Mouse (Mus musculus): ENCODE results near the gene Srms. TPM values are rescaled to one million over a fixed set of nuclear protein-coding genes. Genes with fewer than 3 reads are reported as not detected.

Gene Srms
- polyA plus RNA-seq (2016; fragmentation: Nextera tagmentation; extraction: Ambion mirVana), result 0.07 and 0.29 TPM in 2 replicates

DNA sequence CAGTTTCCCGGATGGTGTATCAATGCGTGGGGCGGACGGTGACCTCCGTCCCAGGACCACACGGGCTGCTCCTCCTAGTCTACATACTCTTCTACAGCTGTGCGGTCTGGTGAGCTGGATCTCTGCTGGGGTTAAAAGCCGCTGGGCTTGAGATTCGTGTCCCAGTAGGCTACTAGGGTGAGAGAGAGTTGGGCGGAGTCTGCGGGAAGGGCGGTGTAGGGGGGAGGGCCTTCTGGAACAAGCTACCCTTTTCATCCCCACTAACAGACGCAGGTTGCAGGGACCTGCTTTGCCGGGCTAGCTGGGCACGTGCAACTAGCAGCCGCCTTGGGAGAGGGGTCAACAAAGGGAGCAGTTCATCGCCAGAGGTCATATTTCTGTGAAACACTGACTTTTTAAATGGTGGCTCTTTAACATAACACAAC lies at the start of gene Srms:
TSS of gene Srms (minus strand) at position 165 of the 425 bp plus-strand sequence.
- Histone ChIP-seq H3K27me3 (replicated peaks) (peaks cover 75% of the 10 kb centered on the region), H3K9me3 (replicated peaks) (no peaks in the 10 kb centered on the region)

DNA sequence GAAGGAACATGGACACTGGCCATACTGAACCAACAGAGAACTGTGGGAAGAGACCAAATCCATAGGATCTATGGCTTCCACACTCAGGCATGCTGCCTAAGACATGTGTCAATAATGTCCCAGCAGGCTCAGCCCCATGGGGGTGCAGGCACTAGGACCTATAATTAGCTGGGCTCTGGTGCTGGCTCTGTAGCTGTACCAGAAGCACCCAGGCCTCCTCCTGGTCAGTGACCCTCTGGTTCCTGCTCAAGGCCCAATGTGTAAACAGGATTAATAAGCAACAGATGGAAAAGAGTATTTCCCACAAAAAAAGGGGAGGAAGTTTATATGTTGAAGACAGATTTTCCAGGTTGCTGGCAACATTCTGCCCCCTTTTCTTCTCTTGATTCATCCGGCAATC lies 40.3 kb upstream of the Srms start:
- Histone ChIP-seq H3K36me3 (peaks cover 73% of the 10 kb centered on the region), H3K9ac (no peak overlapping the region), H3K4me1 (no peaks in the 10 kb centered on the region), H3K9me3 (replicated peaks) (no peaks in the 10 kb centered on the region), H3K4me2 (no peak overlapping the region), H3K27me3 (replicated peaks) (no peaks in the 10 kb centered on the region), H3K4me3 (no peak overlapping the region), H3K27ac (no peak overlapping the region)
- ATAC-seq, result no peak
- WGBS (ENCODE audit: insufficient replicate concordance), result 53% methylated on average over 1 of the region's 1 CpGs

More for the DNA sequence above, at the start of gene Srms:
- Histone ChIP-seq H3K4me2 (peak within 1 kb of the TSS; percentile 65), H3K27ac (no peak within 1 kb of the TSS), H3K36me3 (no peaks in the 10 kb centered on the region), H3K9ac (no peak within 1 kb of the TSS), H3K4me1 (peaks cover 28% of the 10 kb centered on the region), H3K4me3 (peak within 1 kb of the TSS; percentile 40)
- ATAC-seq, result peak; percentile 58
- 3% methylated on average over 17 of the region's 17 CpGs for WGBS (ENCODE audit: insufficient replicate concordance)

DNA sequence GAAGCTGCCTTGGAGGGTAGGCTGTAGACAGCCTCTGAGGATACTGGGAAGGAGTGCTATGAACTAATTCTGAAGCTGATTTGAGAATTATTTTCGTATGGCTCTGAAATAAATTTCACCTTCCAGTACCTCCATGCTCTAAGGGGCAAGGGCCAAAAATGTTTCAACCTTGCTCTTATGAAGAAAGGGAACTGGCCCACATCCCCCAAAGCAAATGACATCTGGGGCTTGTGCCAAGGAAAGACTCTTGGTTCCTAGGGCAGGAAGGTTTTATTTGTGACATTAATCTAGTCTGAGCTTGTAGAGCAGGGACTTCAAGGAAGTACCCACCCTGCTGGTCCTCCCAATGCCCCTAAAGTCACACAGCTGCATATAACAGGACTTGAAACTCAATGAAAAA lies 38.9 kb upstream of the Srms start:
- H3K4me2 ChIP-seq, result no peak overlapping the region
- WGBS (ENCODE audit: insufficient replicate concordance), result 69% methylated on average over 1 of the region's 1 CpGs
- no peak overlapping the region for H3K27ac ChIP-seq
- H3K9ac ChIP-seq, result no peak overlapping the region
- no peaks in the 10 kb centered on the region for H3K4me1 ChIP-seq
- no peaks in the 10 kb centered on the region for H3K9me3 ChIP-seq (replicated peaks)
- ATAC-seq, result no peak
- H3K27me3 ChIP-seq (replicated peaks), result no peaks in the 10 kb centered on the region
- peaks cover 59% of the 10 kb centered on the region for H3K36me3 ChIP-seq
- no peak overlapping the region for H3K4me3 ChIP-seq

DNA sequence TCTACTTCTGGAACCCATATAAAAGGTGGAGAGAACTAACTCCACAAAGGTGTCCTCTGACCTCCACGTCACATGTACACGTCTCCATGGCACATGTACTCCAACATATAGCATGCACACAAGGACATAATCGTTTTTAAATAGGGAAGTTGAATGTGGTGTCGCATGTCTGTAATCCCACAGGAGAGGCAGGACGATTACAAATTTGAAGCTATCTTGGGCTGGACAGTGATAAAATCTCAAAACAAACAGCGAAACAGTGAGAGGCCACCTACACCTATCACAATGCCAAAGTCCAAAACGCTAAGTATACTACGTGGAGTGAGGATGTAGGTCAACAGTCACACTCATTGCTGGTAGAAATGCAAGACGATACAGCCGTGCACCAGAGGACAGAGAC lies 36.2 kb upstream of the Srms start:
- H3K4me2 ChIP-seq, result no peak overlapping the region

DNA sequence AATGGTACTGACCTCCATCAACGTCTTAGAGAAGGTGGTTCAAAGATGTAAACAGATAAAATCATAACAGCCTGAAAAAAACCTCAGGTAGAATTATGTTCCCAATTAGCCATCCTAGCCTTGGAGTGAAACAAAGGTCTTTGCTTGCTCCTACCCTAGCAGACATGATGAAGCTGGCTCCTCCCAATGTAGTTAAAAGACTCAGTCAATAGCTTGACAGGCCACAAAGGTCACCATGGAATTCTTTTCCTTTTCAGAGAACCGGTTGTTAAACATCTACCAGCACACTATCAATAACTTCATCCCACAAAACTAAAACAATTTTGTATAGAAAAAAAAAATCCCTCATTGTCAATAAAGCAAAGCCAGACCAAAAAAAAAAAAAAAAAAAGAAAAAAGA lies 32.0 kb upstream of the Srms start:
- H3K4me2 ChIP-seq, result no peak overlapping the region
- peaks cover 37% of the 10 kb centered on the region for H3K4me1 ChIP-seq
- H3K27me3 ChIP-seq (replicated peaks), result 0 out of 2 replicates have a peak, but pooled peaks cover 5% of the 10 kb centered on the region
- H3K27ac ChIP-seq, result no peak overlapping the region
- 41% methylated on average over 2 of the region's 2 CpGs for WGBS (ENCODE audit: insufficient replicate concordance)
- peaks cover 7% of the 10 kb centered on the region; the same call in 1 of the 2 replicates for H3K36me3 ChIP-seq
- no peak overlapping the region for H3K9ac ChIP-seq
- no peak overlapping the region for H3K4me3 ChIP-seq
- no peaks in the 10 kb centered on the region for H3K9me3 ChIP-seq (replicated peaks)
- ATAC-seq, result no peak

More for the DNA sequence above, 36.2 kb upstream of the Srms start:
- no peaks in the 10 kb centered on the region for H3K9me3 ChIP-seq (replicated peaks)
- H3K4me1 ChIP-seq, result peaks cover 2% of the 10 kb centered on the region; the same call in 1 of the 2 replicates
- H3K27ac ChIP-seq, result no peak overlapping the region
- ATAC-seq, result 0 out of 2 replicates have a peak, but pooled peaks have one; percentile 36
- no peak overlapping the region for H3K4me3 ChIP-seq
- no peaks in the 10 kb centered on the region for H3K27me3 ChIP-seq (replicated peaks)
- H3K9ac ChIP-seq, result no peak overlapping the region
- WGBS (ENCODE audit: insufficient replicate concordance), result 74% methylated on average over 10 of the region's 10 CpGs
- H3K36me3 ChIP-seq, result peaks cover 34% of the 10 kb centered on the region

DNA sequence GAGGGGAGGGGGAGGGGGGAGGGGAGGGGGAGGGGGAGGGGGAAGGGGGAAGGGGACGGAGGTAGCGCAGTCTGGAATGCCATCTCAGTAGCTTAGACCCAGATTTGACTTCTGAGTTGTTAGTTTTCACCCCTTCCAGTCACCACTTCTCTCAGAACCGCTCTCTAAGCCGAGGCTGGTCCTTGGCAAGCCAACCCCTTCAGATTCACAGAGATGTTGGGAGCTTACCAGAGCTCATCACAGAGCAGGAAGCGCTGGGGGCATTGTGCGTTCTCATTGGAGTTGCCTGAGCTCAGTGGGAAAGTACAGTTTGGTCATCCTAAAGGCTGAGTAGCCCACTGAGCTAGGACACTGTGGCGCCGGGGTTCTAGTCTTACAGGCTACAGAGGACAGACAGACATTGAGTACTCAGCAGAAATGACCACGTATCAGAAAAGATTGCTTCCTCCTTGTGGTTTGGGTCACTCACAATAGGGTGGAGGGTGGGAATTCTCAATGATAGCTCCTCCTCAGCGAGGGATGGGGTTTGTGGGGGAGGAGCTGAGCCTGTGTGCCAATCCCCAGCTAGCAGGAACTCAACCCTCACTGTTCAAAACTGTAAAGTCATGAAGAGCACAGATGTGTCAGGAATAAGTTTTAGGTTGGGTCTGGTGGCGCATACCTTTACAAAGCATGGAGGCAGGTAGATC lies 30.9 kb upstream of the Srms start:
- Histone ChIP-seq H3K27ac (peak overlapping the region; percentile 61; the same call in 1 of the 2 replicates), H3K36me3 (peaks cover 13% of the 10 kb centered on the region), H3K4me2 (peak overlapping the region; percentile 36), H3K27me3 (replicated peaks) (0 out of 2 replicates have a peak, but pooled peaks cover 5% of the 10 kb centered on the region), H3K9me3 (replicated peaks) (no peaks in the 10 kb centered on the region), H3K4me3 (no peak overlapping the region), H3K4me1 (peaks cover 42% of the 10 kb centered on the region), H3K9ac (no peak overlapping the region)
- WGBS (ENCODE audit: insufficient replicate concordance), result 18% methylated on average over 10 of the region's 11 CpGs
- ATAC-seq, result peak; percentile 57

DNA sequence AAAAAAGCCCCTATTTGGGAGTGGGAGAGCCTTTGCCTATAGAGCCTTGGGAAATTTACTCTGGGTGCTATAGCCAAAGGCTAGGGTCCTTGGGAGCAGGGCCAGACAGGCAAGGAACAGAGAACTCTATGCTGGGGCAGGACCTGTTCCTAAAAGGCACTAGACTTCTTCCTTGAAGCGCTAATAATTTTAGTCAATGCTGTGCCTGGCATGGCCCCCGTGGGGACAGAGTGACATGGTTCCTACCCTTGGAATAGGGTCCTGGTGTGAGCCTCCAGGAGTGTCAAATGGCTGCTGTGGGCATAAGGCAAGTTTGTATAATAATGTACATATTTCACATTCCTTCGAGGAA lies 29.3 kb upstream of the Srms start:
- Histone ChIP-seq H3K9ac (peak overlapping the region; percentile 79), H3K4me2 (peak overlapping the region; percentile 82), H3K4me3 (peak overlapping the region; percentile 72), H3K36me3 (peaks cover 26% of the 10 kb centered on the region), H3K27ac (no peak overlapping the region), H3K9me3 (replicated peaks) (no peaks in the 10 kb centered on the region), H3K27me3 (replicated peaks) (0 out of 2 replicates have a peak, but pooled peaks cover 5% of the 10 kb centered on the region), H3K4me1 (peaks cover 42% of the 10 kb centered on the region)
- no peak for ATAC-seq
- WGBS (ENCODE audit: insufficient replicate concordance), result 60% methylated on average over 3 of the region's 3 CpGs

DNA sequence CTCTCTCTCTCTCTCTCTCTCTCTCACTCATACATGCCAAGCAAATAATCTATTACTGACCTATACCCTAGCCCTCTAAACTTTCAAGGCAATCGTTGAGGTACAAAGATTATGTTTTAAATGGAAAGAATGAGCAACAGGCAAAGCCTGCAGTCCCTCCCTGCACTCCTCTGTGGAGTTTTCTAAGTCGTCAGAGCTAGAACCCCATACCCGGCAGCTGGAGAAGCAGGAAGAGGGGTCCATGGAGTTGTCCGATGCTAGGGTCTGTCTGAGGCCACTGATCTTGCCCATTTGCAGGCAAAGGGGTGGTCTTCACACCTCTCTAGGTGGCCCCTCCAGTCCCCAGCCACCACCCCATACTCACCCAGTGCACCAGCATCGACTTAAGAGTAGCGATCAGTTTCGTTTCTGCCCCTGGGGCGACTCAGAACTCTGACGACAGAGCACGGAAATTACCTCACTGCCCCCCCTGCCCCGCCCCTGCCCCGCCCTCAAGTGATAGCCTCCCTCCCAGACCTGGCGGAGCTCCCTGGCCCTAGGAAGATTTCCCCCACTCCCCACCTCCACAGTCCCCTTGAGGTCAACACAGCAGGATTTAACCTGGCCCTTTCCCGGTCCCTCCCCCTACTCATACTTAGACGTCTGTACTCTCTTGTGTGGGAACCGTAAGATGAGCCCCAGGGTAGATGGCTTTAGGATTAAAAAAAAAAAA lies 28.8 kb upstream of the Srms start, which contains the start of gene Helz2:
TSS of gene Helz2 (minus strand) at position 426 of the 712 bp plus-strand sequence.
- Histone ChIP-seq H3K27ac (peak within 1 kb of the TSS; percentile 31; the same call in 1 of the 2 replicates), H3K4me2 (peak within 1 kb of the TSS; percentile 82), H3K36me3 (peaks cover 30% of the 10 kb centered on the region), H3K9me3 (replicated peaks) (no peaks in the 10 kb centered on the region), H3K27me3 (replicated peaks) (0 out of 2 replicates have a peak, but pooled peaks cover 5% of the 10 kb centered on the region), H3K4me1 (peaks cover 42% of the 10 kb centered on the region), H3K4me3 (peak within 1 kb of the TSS; percentile 72), H3K9ac (peak within 1 kb of the TSS; percentile 79)
- ATAC-seq, result peak; percentile 83
- WGBS (ENCODE audit: insufficient replicate concordance), result 9% methylated on average over 16 of the region's 16 CpGs

DNA sequence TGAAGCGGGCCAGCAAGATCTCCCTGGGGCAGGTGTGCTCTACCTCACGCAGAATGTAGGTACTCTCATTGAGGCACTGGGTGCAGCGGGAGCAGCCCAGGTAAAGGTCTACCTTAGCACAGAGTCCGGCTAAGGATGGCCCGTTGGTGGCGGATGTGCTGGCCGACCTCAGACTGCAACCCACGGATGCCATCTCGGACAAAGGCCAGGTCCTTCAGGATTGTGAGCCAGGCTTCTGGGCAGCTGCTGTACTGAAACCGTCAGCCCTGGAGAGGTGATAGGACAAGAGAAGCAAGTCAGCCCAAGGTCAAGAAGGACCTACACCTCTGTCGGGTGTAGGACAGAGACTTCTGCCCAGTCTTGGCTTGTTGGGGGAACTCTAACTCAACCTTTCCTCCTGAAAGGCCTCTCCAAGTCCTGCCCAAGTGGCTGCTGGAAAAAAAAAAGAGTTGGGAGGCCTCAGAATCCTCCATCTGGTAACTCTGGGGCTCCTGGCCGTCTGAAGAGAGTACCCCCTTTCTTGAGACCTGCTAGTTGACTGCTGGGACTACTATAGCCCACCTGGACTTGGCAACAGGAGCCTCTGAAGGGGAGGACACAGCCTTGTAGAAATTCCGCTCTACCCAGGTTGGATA lies 27.9 kb upstream of the Srms start:
- 0 out of 2 replicates have a peak, but pooled peaks cover 5% of the 10 kb centered on the region for H3K27me3 ChIP-seq (replicated peaks)
- peaks cover 38% of the 10 kb centered on the region for H3K36me3 ChIP-seq
- H3K4me2 ChIP-seq, result peak overlapping the region; percentile 82
- H3K9me3 ChIP-seq (replicated peaks), result no peaks in the 10 kb centered on the region
- H3K4me1 ChIP-seq, result peaks cover 42% of the 10 kb centered on the region
- ATAC-seq, result no peak
- H3K4me3 ChIP-seq, result peak overlapping the region; percentile 72
- WGBS (ENCODE audit: insufficient replicate concordance), result 85% methylated on average over 13 of the region's 13 CpGs
- peak overlapping the region; percentile 79 for H3K9ac ChIP-seq
- no peak overlapping the region for H3K27ac ChIP-seq

DNA sequence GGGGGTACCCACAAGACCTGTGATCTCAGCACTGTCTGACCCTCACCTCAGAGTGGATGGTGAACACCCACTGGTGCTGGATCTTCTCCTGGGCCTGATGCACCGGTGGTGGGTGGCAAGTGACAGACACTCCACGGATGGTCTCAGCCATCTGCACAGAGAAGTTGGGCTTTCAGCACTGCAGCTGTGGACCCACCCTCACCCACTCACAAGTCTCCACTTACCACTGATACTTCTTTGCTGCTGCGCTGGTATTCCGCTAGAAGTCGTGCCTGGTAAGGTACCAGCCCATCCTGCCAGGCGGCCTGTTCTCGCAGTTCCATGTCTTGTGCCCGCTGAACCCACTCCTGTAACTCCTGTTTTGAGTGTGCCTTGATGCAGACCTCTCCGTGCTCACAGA lies 26.3 kb upstream of the Srms start:
- WGBS (ENCODE audit: insufficient replicate concordance), result 88% methylated on average over 9 of the region's 9 CpGs
- no peak overlapping the region for H3K9ac ChIP-seq
- H3K27ac ChIP-seq, result no peak overlapping the region
- peaks cover 41% of the 10 kb centered on the region for H3K36me3 ChIP-seq
- no peak overlapping the region for H3K4me3 ChIP-seq
- H3K4me2 ChIP-seq, result no peak overlapping the region
- peaks cover 41% of the 10 kb centered on the region for H3K4me1 ChIP-seq
- H3K27me3 ChIP-seq (replicated peaks), result 0 out of 2 replicates have a peak, but pooled peaks cover 5% of the 10 kb centered on the region
- no peak for ATAC-seq
- no peaks in the 10 kb centered on the region for H3K9me3 ChIP-seq (replicated peaks)

DNA sequence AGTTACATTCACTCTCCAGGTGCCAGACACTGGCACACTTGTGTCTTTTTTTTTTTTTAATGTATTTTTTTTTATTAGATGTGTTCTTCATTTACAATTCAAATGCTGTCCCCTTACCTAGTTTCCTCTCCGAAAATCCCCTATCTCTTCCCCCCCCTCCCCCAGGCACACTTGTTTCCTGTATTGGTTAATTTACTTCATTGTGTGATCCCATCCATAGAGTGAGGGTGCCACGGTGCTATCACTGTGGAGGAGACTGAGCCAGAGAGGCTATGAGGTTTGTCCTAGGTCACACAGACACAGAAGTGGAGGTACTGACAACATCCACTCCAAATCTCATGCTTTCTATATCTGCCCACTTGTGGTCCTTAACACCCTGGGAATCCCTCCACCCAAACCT lies 25.9 kb upstream of the Srms start:
- H3K27ac ChIP-seq, result no peak overlapping the region
- 0 out of 2 replicates have a peak, but pooled peaks cover 5% of the 10 kb centered on the region for H3K27me3 ChIP-seq (replicated peaks)
- no peak overlapping the region for H3K4me2 ChIP-seq
- peaks cover 43% of the 10 kb centered on the region for H3K36me3 ChIP-seq
- no peak overlapping the region for H3K9ac ChIP-seq
- H3K4me3 ChIP-seq, result no peak overlapping the region
- ATAC-seq, result no peak
- H3K9me3 ChIP-seq (replicated peaks), result no peaks in the 10 kb centered on the region
- WGBS (ENCODE audit: insufficient replicate concordance), result 51% methylated on average over 2 of the region's 2 CpGs
- peaks cover 37% of the 10 kb centered on the region for H3K4me1 ChIP-seq
